In the genomic region with DNA sequence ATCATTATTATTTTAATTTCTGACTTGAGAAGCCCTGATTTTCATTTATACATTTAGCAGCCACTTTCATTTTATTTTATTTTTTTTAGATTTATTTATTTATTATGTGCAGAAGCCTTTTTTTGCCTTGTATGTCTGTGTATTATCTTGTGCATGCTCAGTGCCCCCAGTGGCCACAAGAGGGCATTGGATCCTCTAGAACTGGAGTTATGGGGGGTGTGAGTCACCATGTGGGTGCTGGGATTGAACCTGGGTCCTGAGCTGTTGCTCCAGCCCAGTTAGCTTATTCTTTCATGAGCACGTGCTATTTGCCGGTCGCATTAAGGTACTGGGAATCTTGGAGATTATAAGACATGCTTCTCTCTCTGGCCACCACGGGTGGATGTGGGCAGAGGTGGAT, we compare ENCODE assay signal across 10 mouse cellular contexts.
DNase-seq lines count a peak whose midpoint lies in the region; ATAC-seq lines count a peak whose summit lies in the region.
"Had no signal": no experiment of that assay in that cellular context is flagged by ENCODE, and none has a peak within 500 bp of the region (broad histone marks: within the 10 kb centered on the region; RNA-seq: fewer than 3 reads in every experiment).

No protein-coding gene starts in this region.

- 94% methylated on average over 4 of the region's 4 CpGs for WGBS in limb, embryonic 12.5 days
- WGBS in limb, embryonic 10.5 days: 94% methylated on average over 4 of the region's 4 CpGs

- H3K36me3 ChIP-seq in limb, embryonic 12.5 days: peaks cover 18% of the 10 kb centered on the region; the same call in 1 of the 2 replicates
- peaks cover 33% of the 10 kb centered on the region for H3K36me3 ChIP-seq in limb, embryonic 10.5 days

- H3K4me2 ChIP-seq in limb, embryonic 12.5 days: no peak overlapping the region

- H3K9ac ChIP-seq in limb, embryonic 12.5 days (replicated peaks): no peak overlapping the region

- H3K27ac ChIP-seq in limb, embryonic 12.5 days: peak overlapping the region; percentile 66
- no peak overlapping the region for H3K27ac ChIP-seq in limb, embryonic 10.5 days

- H3K27me3 ChIP-seq in limb, embryonic 12.5 days: no peaks in the 10 kb centered on the region
- H3K27me3 ChIP-seq in limb, embryonic 10.5 days (ENCODE audit: low read depth, poor library complexity, severe bottlenecking): no peaks in the 10 kb centered on the region

- no peaks in the 10 kb centered on the region for H3K9me3 ChIP-seq in limb, embryonic 12.5 days
- no peaks in the 10 kb centered on the region for H3K9me3 ChIP-seq in limb, embryonic 10.5 days (replicated peaks)

- ATAC-seq in limb, embryonic 12.5 days (ENCODE audit: insufficient number of reproducible peaks, insufficient read depth, low FRiP score, low TSS enrichment, low read depth): no peak

- peak; percentile 68 for DNase-seq in adrenal gland, postnatal 14 days
- DNase-seq in adrenal gland, adult 18-20 months (ENCODE audit: low spot score in 2 of 2): no peak
- no peak for DNase-seq in limb, embryonic 10.5 days (ENCODE audit: low spot score)
- DNase-seq in adipocyte (ENCODE audit: low spot score): peak; percentile 47
- DNase-seq in retina, embryonic 14.5 days (ENCODE audit: low spot score): peak; percentile 34
- DNase-seq in urinary bladder, postnatal 25 days (ENCODE audit: low spot score): no peak
- no peak for DNase-seq in urinary bladder, postnatal 10 days (ENCODE audit: low spot score)
- DNase-seq: midbrain, embryonic 14.5 days; right cerebral cortex, postnatal 25 days had no signal

- H3K4me3 ChIP-seq in limb, embryonic 12.5 days (replicated peaks): no peak overlapping the region
- no peak overlapping the region for H3K4me3 ChIP-seq in limb, embryonic 10.5 days

- peaks cover 69% of the 10 kb centered on the region for H3K4me1 ChIP-seq in limb, embryonic 12.5 days (replicated peaks)
- peaks cover 55% of the 10 kb centered on the region for H3K4me1 ChIP-seq in limb, embryonic 10.5 days

Comparison
In these comparisons a context has a peak if more than half of its experiments do, and no peak if none do; other contexts are left out.
1. DNase-seq: peak in adrenal gland, postnatal 14 days (single experiment), adipocyte (single experiment) and retina, embryonic 14.5 days (single experiment); none in adrenal gland, adult 18-20 months (0 of 2), limb, embryonic 10.5 days (single experiment), urinary bladder, postnatal 25 days (single experiment) and urinary bladder, postnatal 10 days (single experiment).